Mouse (Mus musculus): ENCODE measurements around the gene Zfp276.

DNA sequence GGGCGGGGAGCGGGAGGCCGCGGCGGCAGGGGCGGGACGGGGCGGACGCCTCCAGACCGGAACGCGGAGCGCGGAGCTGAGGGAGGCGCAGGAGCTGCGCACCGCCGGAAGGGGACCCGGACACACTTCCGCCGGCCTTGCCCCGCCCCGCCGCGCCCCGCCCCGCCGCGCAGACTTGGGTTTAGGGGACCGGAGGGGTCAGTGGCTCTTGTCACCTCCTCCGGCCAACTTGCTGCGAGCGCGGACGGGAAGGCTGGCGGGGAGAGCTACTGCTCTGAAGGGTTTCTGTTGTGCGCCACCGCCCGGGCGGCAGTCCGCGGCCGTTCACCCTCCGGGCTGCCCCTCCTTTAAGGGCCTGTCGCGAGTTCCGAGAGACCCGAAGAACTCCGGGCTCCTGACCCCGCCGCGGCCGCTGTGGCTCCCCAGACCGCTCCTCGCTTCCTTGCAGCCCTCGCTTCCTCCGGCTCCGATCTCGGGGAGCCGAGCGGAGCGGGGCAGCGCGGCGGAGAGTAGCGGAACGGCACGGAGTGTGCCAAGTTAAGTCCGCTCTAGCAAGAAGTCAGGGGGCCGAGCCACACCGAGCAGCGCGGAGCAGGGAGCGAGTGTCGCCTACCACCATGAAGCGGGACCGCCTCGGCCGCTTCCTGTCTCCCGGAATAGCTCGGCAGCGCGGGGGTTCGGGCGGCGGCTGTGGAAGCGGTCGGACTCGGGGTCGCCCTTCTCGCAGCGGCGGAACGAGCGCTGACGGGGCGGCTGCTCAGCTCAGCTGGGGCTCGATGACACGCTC lies at the start of gene Zfp276, which contains the start of gene Vps9d1:
- TF ChIP-seq CTCF (IDR thresholded peaks at IDR 0.05; ENCODE audit: low read depth, low read length) (no peak), GATA1 (IDR thresholded peaks at IDR 0.05; ENCODE audit: borderline replicate concordance, low read length) (no peak), TAL1 (conservative IDR thresholded peaks at IDR 0.05; ENCODE audit: low read depth, low read length) (no peak), POLR2AphosphoS5 (IDR thresholded peaks at IDR 0.05; ENCODE audit: insufficient replicate concordance, low read depth, low read length) (no peak)
